Mouse (Mus musculus): ENCODE measurements around the gene Zfp54. TPM values are rescaled to one million over a fixed set of nuclear protein-coding genes. Genes with fewer than 3 reads are reported as not detected.

The Zfp54 gene
- total RNA-seq, 2 experiments from 2014 or later = 0.62 to 0.79 TPM

Other genes with a start within 250 kb of the Zfp54 start
- not detected for gene Vmn1r234, start 197.1 kb upstream of the Zfp54 start, total RNA-seq (2021)
- gene Vmn1r235, start 166.8 kb upstream of the Zfp54 start, total RNA-seq (2021) = not detected
- not detected for gene Vmn1r236, start 140.3 kb upstream of the Zfp54 start, total RNA-seq (2021)
- not detected for gene Vmn1r237, start 111.4 kb upstream of the Zfp54 start, total RNA-seq (2021)
- gene Zfp677, start 39.5 kb upstream of the Zfp54 start, total RNA-seq (2021) = 1 to 10 TPM in 1 of 2 experiments, under 1 TPM in 1; 0.88 to 1.4 TPM
- gene Zfp51, start 27.1 kb downstream of the Zfp54 start, total RNA-seq (2021) = 1 to 10 TPM; 3.4 to 5.3 TPM
- 1 to 10 TPM; 3.6 to 4.5 TPM for gene Zfp53, start 65.8 kb downstream of the Zfp54 start, total RNA-seq (2021)
- gene Zfp52, start 112.3 kb downstream of the Zfp54 start, total RNA-seq (2021) = 1 to 10 TPM; 4.9 to 7.5 TPM
- 10 to 100 TPM; 10.0 to 11.0 TPM for gene Zfp948, start 143.8 kb downstream of the Zfp54 start, total RNA-seq (2021)
- gene Zfp983, start 227.4 kb downstream of the Zfp54 start, total RNA-seq (2021) = 10 to 100 TPM; 10.6 to 12.1 TPM

Measured in left cerebral cortex, postnatal 36 days (tissue).